ENCODE assay signal across 23 mouse cellular contexts in genomic region chr5:34330136-34330535, GRCm38 (mm10). TPM values are rescaled to one million over a fixed set of nuclear protein-coding genes. Genes with fewer than 3 reads are reported as not detected.
DNase-seq lines count a peak whose midpoint lies in the region; ATAC-seq and TF ChIP-seq lines count a peak whose summit lies in the region.
"Had no signal": no experiment of that assay in that cellular context is flagged by ENCODE, and none has a peak within 500 bp of the region (broad histone marks: within the 10 kb centered on the region; RNA-seq: fewer than 3 reads in every experiment).

No protein-coding gene starts in this region.

- 0 out of 2 replicates have a peak, but pooled peaks have one; percentile 20 for ATAC-seq in granulocyte monocyte progenitor cell, adult 5-6 weeks (replicated peaks; ENCODE audit: poor library complexity, severe bottlenecking)
- ATAC-seq: activated CD4-positive, CD25-positive, alpha-beta regulatory T cell, adult 4 months; CD4-positive, CD25-positive, alpha-beta regulatory T cell, adult 4 months; Patski had no signal

- TF ChIP-seq EP300 in MEL (IDR thresholded peaks at IDR 0.05; ENCODE audit: low read depth in 1 of 2, low read length in 2 of 2) = no peak

- no peak for TF ChIP-seq RAD21 in MEL (IDR thresholded peaks at IDR 0.05; ENCODE audit: low read depth, low read length)

- H3K27me3 ChIP-seq in MEL (ENCODE audit: control insufficient read depth in 1 of 2, insufficient read depth in 2 of 2, low read length in 2 of 2) = peaks cover 0 to 2% of the 10 kb centered on the region in 2 experiments; a peak in 2 of 4 replicates
- H3K27me3 ChIP-seq: CH12.LX, Patski had no signal

- peaks cover 0 to 2% of the 10 kb centered on the region in 2 experiments; a peak in 2 of 4 replicates for H3K4me1 ChIP-seq in MEL (ENCODE audit: control insufficient read depth in 1 of 2, insufficient read depth in 2 of 2, low read length in 2 of 2)

- no peak overlapping the region for H3K27ac ChIP-seq in MEL (ENCODE audit: control insufficient read depth, low read depth, low read length)

- H3K79me2 ChIP-seq in MEL (ENCODE audit: control insufficient read depth, insufficient read depth, low read length, poor library complexity) = 0 out of 2 replicates have a peak, but pooled peaks cover under 1% of the 10 kb centered on the region

- DNase-seq in heart, adult 11 months = peak; percentile 55
- DNase-seq in heart, adult 9 months (ENCODE audit: low spot score in 2 of 2) = no peak
- DNase-seq in MEL (ENCODE audit: low read depth, low spot score) = peak; percentile 55
- no peak for DNase-seq in urinary bladder, postnatal 36 days (ENCODE audit: low spot score in 2 of 2)
- no peak for DNase-seq in spleen, postnatal 14 days (ENCODE audit: low spot score in 2 of 2)
- DNase-seq: adrenal gland, adult 2 months; adrenal gland, adult 8-10 months; adrenal gland, postnatal 10 days; adrenal gland, postnatal 14 days; adrenal gland, postnatal 25 days; adrenal gland, postnatal 36 days; cerebellum, adult 11 months; cerebellum, adult 11-12 months; cerebellum, adult 18-20 months; cerebellum, adult 2 months had no signal

- H3K9ac ChIP-seq in MEL (ENCODE audit: control insufficient read depth, low read depth, low read length, poor library complexity, severe bottlenecking) = no peak overlapping the region

- no peak for TF ChIP-seq POLR2A in MEL (IDR thresholded peaks at IDR 0.05; ENCODE audit: control insufficient read depth in 1 of 2, insufficient read depth in 1 of 2, low read depth in 1 of 2, low read length in 2 of 2, poor library complexity in 1 of 2)

- H3K36me3 ChIP-seq in MEL (ENCODE audit: control insufficient read depth in 1 of 2, insufficient read depth in 2 of 2, low read length in 2 of 2) = peaks cover 0 to 1% of the 10 kb centered on the region in 2 experiments; a peak in 2 of 4 replicates

- no peaks in the 10 kb centered on the region for H3K9me3 ChIP-seq in MEL (replicated peaks; ENCODE audit: insufficient read depth, low read length)

- H3K4me3 ChIP-seq in MEL (ENCODE audit: control insufficient read depth in 1 of 2, insufficient read depth in 1 of 2, low read depth in 2 of 2, low read length in 2 of 2) = no peak overlapping the region

- no peak for TF ChIP-seq CTCF in MEL (IDR thresholded peaks at IDR 0.05 in 2 of 3, conservative IDR thresholded peaks at IDR 0.05 in 1 of 3; ENCODE audit: control insufficient read depth in 1 of 3, insufficient read depth in 1 of 3, low read depth in 2 of 3, low read length in 3 of 3, poor library complexity in 1 of 3, severe bottlenecking in 1 of 3)

TF ChIP-seq in MEL, 35 proteins besides CTCF, POLR2A, EP300 and RAD21:
- TF ChIP-seq JUND (IDR thresholded peaks at IDR 0.05; ENCODE audit: low read depth, low read length) = no peak
- TF ChIP-seq HCFC1 (IDR thresholded peaks at IDR 0.05; ENCODE audit: low read depth, low read length) = no peak
- no peak for TF ChIP-seq ETS1 (IDR thresholded peaks at IDR 0.05; ENCODE audit: low read depth, low read length)
- TF ChIP-seq MYC (IDR thresholded peaks at IDR 0.05; ENCODE audit: low read depth, low read length) = no peak
- TF ChIP-seq ZNF384 (IDR thresholded peaks at IDR 0.05; ENCODE audit: low read depth, low read length) = no peak
- TF ChIP-seq CHD2 (IDR thresholded peaks at IDR 0.05; ENCODE audit: low read length) = no peak
TF ChIP-seq in MEL: peak in this region for 0.

RNA-seq across cellular contexts. Expression of gene Rnf4, which starts 6.0 kb away (rescaled TPM):
- 130 and 150 TPM in 2 replicates for total RNA-seq in MEL (2012; rRNA removed)
- 100 to 1,000 TPM in 1 of 2 experiments, not detected in 1; 184 TPM for polyA plus RNA-seq in MEL (2012; ENCODE audit: insufficient read depth in 1 of 2, insufficient read length in 2 of 2, low read depth in 1 of 2, low replicate concordance in 2 of 2, missing spikeins in 1 of 2)
- 110 and 114 TPM in 2 replicates for total RNA-seq in granulocyte monocyte progenitor cell, adult 5-6 weeks (2014; fragmentation: Nextera tagmentation)
- 117 and 146 TPM in 2 replicates for total RNA-seq in granulocyte monocyte progenitor cell, adult 5-6 weeks (2017)

RNA-seq across cellular contexts. Expression of gene Fam193a, which starts 39.6 kb away (rescaled TPM):
- total RNA-seq in MEL (2012; rRNA removed) = 10.9 and 12.2 TPM in 2 replicates
- polyA plus RNA-seq in MEL (2012; ENCODE audit: insufficient read depth in 1 of 2, insufficient read length in 2 of 2, low read depth in 1 of 2, low replicate concordance in 2 of 2, missing spikeins in 1 of 2) = 100 to 1,000 TPM in 1 of 2 experiments, 10 to 100 TPM in 1; 37.1 to 317 TPM
- total RNA-seq in granulocyte monocyte progenitor cell, adult 5-6 weeks (2014; fragmentation: Nextera tagmentation) = 25.0 and 48.0 TPM in 2 replicates
- total RNA-seq in granulocyte monocyte progenitor cell, adult 5-6 weeks (2017) = 20.3 and 31.7 TPM in 2 replicates

RNA-seq across cellular contexts. Expression of gene Cfap99, which starts 41.7 kb away (rescaled TPM):
- total RNA-seq in MEL (2012; rRNA removed) = not detected in 2 replicates
- polyA plus RNA-seq in MEL (2012; ENCODE audit: insufficient read depth in 1 of 2, insufficient read length in 2 of 2, low read depth in 1 of 2, low replicate concordance in 2 of 2, missing spikeins in 1 of 2) = not detected
- total RNA-seq in granulocyte monocyte progenitor cell, adult 5-6 weeks (2014; fragmentation: Nextera tagmentation) = not detected in 2 replicates
- total RNA-seq in granulocyte monocyte progenitor cell, adult 5-6 weeks (2017) = not detected in 2 replicates
- total RNA-seq: adrenal gland, adult 18-20 months; adrenal gland, adult 2 months; adrenal gland, postnatal 10 days; adrenal gland, postnatal 14 days; adrenal gland, postnatal 25 days; adrenal gland, postnatal 36 days; CH12.LX; G1E had no signal
- polyA plus RNA-seq: activated CD4-positive, CD25-positive, alpha-beta regulatory T cell, adult 4 months; adrenal gland, adult 2 months; C2C12; CD4-positive, CD25-positive, alpha-beta regulatory T cell, adult 4 months; G1E; Patski had no signal

RNA-seq across cellular contexts. Expression of gene Zfyve28, which starts 41.9 kb away (rescaled TPM):
- total RNA-seq in MEL (2012; rRNA removed) = 0.10 and 0.12 TPM in 2 replicates
- under 1 TPM in 1 of 2 experiments, not detected in 1; 0.14 TPM for polyA plus RNA-seq in MEL (2012; ENCODE audit: insufficient read depth in 1 of 2, insufficient read length in 2 of 2, low read depth in 1 of 2, low replicate concordance in 2 of 2, missing spikeins in 1 of 2)
- total RNA-seq in granulocyte monocyte progenitor cell, adult 5-6 weeks (2014; fragmentation: Nextera tagmentation) = not detected in 2 replicates
- total RNA-seq in granulocyte monocyte progenitor cell, adult 5-6 weeks (2017) = not detected in 2 replicates
- polyA plus RNA-seq: G1E had no signal

Comparison
In these comparisons a context has a peak if more than half of its experiments do, and no peak if none do; other contexts are left out.
1. DNase-seq: peak in heart, adult 11 months (single experiment) and MEL (single experiment); none in heart, adult 9 months (0 of 2), urinary bladder, postnatal 36 days (0 of 2) and spleen, postnatal 14 days (0 of 2).